11 mouse cellular contexts compared by ENCODE assay signal in genomic region chr1:155074856-155075255, GRCm38 (mm10). TPM values are rescaled to one million over a fixed set of nuclear protein-coding genes. Genes with fewer than 3 reads are reported as not detected.
A peak's percentile ranks its signal among the peaks of the same experiment; 100 is the strongest.
DNase-seq lines count a peak whose midpoint lies in the region; ATAC-seq lines count a peak whose summit lies in the region.
"Had no signal": no experiment of that assay in that cellular context is flagged by ENCODE, and none has a peak within 500 bp of the region (broad histone marks: within the 10 kb centered on the region; RNA-seq: fewer than 3 reads in every experiment).

No protein-coding gene starts in this region.

- WGBS in kidney, embryonic 14.5 days, result 59% methylated on average over 7 of the region's 7 CpGs
- WGBS in kidney, embryonic 15.5 days, result 66% methylated on average over 7 of the region's 7 CpGs
- WGBS in liver, embryonic 13.5 days (ENCODE audit: insufficient replicate concordance), result 43% methylated on average over 7 of the region's 7 CpGs

- DNase-seq in adrenal gland, postnatal 36 days, result peak; percentile 62 to 64
- no peak for DNase-seq in liver, embryonic 13.5 days
- DNase-seq in cerebellum, postnatal 25 days, result no peak
- no peak for DNase-seq in left cerebral cortex, postnatal 25 days (ENCODE audit: low spot score in 2 of 2)
- DNase-seq: cerebellum, adult 8-10 months; kidney, adult 9 months had no signal

- peaks cover 39% of the 10 kb centered on the region for H3K4me1 ChIP-seq in kidney, embryonic 14.5 days (ENCODE audit: control insufficient read depth, insufficient read depth, low read length)
- peaks cover 68% of the 10 kb centered on the region for H3K4me1 ChIP-seq in kidney, embryonic 15.5 days
- H3K4me1 ChIP-seq in liver, embryonic 13.5 days (replicated peaks), result peaks cover 38% of the 10 kb centered on the region

- intact Hi-C loops in left cerebral cortex, postnatal 25 days (cut with DNase I), result no loop called here

- H3K9ac ChIP-seq in kidney, embryonic 14.5 days (ENCODE audit: low read depth, low read length), result no peak overlapping the region
- no peak overlapping the region for H3K9ac ChIP-seq in kidney, embryonic 15.5 days
- no peak overlapping the region for H3K9ac ChIP-seq in liver, embryonic 13.5 days

- H3K4me3 ChIP-seq in kidney, embryonic 14.5 days (ENCODE audit: low read length), result no peak overlapping the region
- H3K4me3 ChIP-seq in kidney, embryonic 15.5 days (replicated peaks), result no peak overlapping the region
- no peak overlapping the region for H3K4me3 ChIP-seq in liver, embryonic 13.5 days (replicated peaks)

- H3K9me3 ChIP-seq in kidney, embryonic 14.5 days (ENCODE audit: control insufficient read depth, low read length), result no peaks in the 10 kb centered on the region
- H3K9me3 ChIP-seq in kidney, embryonic 15.5 days (replicated peaks), result no peaks in the 10 kb centered on the region
- H3K9me3 ChIP-seq in liver, embryonic 13.5 days (replicated peaks), result no peaks in the 10 kb centered on the region

- H3K27ac ChIP-seq in kidney, embryonic 14.5 days (ENCODE audit: low read depth, low read length), result 0 out of 2 replicates have a peak overlapping the region, but pooled peaks have one; percentile 30
- H3K27ac ChIP-seq in kidney, embryonic 15.5 days, result no peak overlapping the region
- peak overlapping the region; percentile 21; the same call in 1 of the 2 replicates for H3K27ac ChIP-seq in liver, embryonic 13.5 days

- no peak for ATAC-seq in kidney, embryonic 14.5 days (ENCODE audit: low FRiP score, low TSS enrichment)
- ATAC-seq in kidney, embryonic 15.5 days (replicated peaks; ENCODE audit: low FRiP score), result no peak
- ATAC-seq in liver, embryonic 13.5 days (ENCODE audit: low read depth), result no peak
- peak; percentile 59; the same call in 1 of the 2 replicates for ATAC-seq in neutrophil, adult 5-6 weeks (ENCODE audit: extremely low read depth, insufficient number of reproducible peaks, low FRiP score, poor library complexity, severe bottlenecking)
- ATAC-seq in erythroblast, adult 5-6 weeks (replicated peaks; ENCODE audit: low FRiP score, poor library complexity, severe bottlenecking), result no peak

- H3K36me3 ChIP-seq in kidney, embryonic 14.5 days (ENCODE audit: control insufficient read depth, insufficient read depth, low read length), result no peaks in the 10 kb centered on the region
- H3K36me3 ChIP-seq in kidney, embryonic 15.5 days, result no peaks in the 10 kb centered on the region
- H3K36me3 ChIP-seq in liver, embryonic 13.5 days, result no peaks in the 10 kb centered on the region

- no peak overlapping the region for H3K4me2 ChIP-seq in kidney, embryonic 14.5 days (replicated peaks; ENCODE audit: low read depth, low read length)
- H3K4me2 ChIP-seq in kidney, embryonic 15.5 days, result no peak overlapping the region
- H3K4me2 ChIP-seq in liver, embryonic 13.5 days, result no peak overlapping the region
- H3K4me2 ChIP-seq: midbrain, embryonic 11.5 days had no signal

- H3K27me3 ChIP-seq in kidney, embryonic 14.5 days (ENCODE audit: control insufficient read depth, insufficient read depth, low read length), result no peaks in the 10 kb centered on the region
- no peaks in the 10 kb centered on the region for H3K27me3 ChIP-seq in kidney, embryonic 15.5 days
- H3K27me3 ChIP-seq in liver, embryonic 13.5 days, result peaks cover 14% of the 10 kb centered on the region; the same call in 1 of the 2 replicates

RNA-seq across cellular contexts. Expression of gene Ier5, which starts 24.6 kb away (rescaled TPM):
- 13.1 and 14.8 TPM in 2 replicates for polyA plus RNA-seq in kidney, embryonic 14.5 days (2014; fragmentation: Nextera tagmentation; extraction: Ambion mirVana)
- 7.5 and 7.6 TPM in 2 replicates for polyA plus RNA-seq in kidney, embryonic 15.5 days (2015; fragmentation: Nextera tagmentation; extraction: Ambion mirVana)
- total RNA-seq in adrenal gland, postnatal 36 days (2021), result 10 to 100 TPM in 1 of 2 experiments, 1 to 10 TPM in 1; 6.1 to 10.4 TPM
- 1.6 and 1.9 TPM in 2 replicates for polyA plus RNA-seq in liver, embryonic 13.5 days (2015; fragmentation: Nextera tagmentation; extraction: Ambion mirVana)
- 273 and 288 TPM in 2 replicates for total RNA-seq in neutrophil, adult 5-6 weeks (2017)
- 7.5 and 9.0 TPM in 2 replicates for total RNA-seq in erythroblast, adult 5-6 weeks (2015; ENCODE audit: low replicate concordance)
- 7.6 and 9.8 TPM in 2 replicates for total RNA-seq in erythroblast, adult 5-6 weeks (2017; ENCODE audit: low replicate concordance)
- 10 to 100 TPM; 45.6 to 62.4 TPM for total RNA-seq in left cerebral cortex, postnatal 25 days (2021)

Comparison
In these comparisons a context has a peak if more than half of its experiments do, and no peak if none do; other contexts are left out.
1. DNase-seq: peak in adrenal gland, postnatal 36 days (2 of 2); none in liver, embryonic 13.5 days (single experiment), cerebellum, postnatal 25 days (0 of 2) and left cerebral cortex, postnatal 25 days (0 of 2).
2. RNA of gene Ier5, which starts 24.6 kb away (total RNA-seq): 273 to 288 TPM in neutrophil, adult 5-6 weeks and 45.6 to 62.4 TPM in left cerebral cortex, postnatal 25 days; 6.1 to 10.4 TPM in adrenal gland, postnatal 36 days and 7.5 to 9.8 TPM in erythroblast, adult 5-6 weeks; every median in the first group is over 4 times any median in the second.